Mouse (Mus musculus) midbrain, embryonic 13.5 days (tissue): ENCODE results near the gene Nmi. TPM values are rescaled to one million over a fixed set of nuclear protein-coding genes. Genes with fewer than 3 reads are reported as not detected.

ENCODE experiments used
- ATAC-seq: fragments of 200-750 bp; cut with Nextera tagmentation; 2 replicates; pipeline ENCODE4 v1.8.0; 2017; ENCODE audit warnings: mild to moderate bottlenecking, moderate TSS enrichment, moderate library complexity
- H3K27ac ChIP-seq: fragments of 300-500 bp; sonication (generic); 2 replicates; pipeline ENCODE4 v1.5.1; 2015; ENCODE audit warnings: inconsistent platforms, mild to moderate bottlenecking, moderate library complexity
- H3K27me3 ChIP-seq: fragments of 300-500 bp; sonication (generic); 2 replicates; pipeline ENCODE4 v1.6.1; 2015; ENCODE audit warnings: mild to moderate bottlenecking, inconsistent platforms
- H3K36me3 ChIP-seq: fragments of 300-500 bp; sonication (generic); 2 replicates; pipeline ENCODE4 v1.6.1; 2015; ENCODE audit warnings: mild to moderate bottlenecking, inconsistent platforms
- H3K4me1 ChIP-seq: fragments of 300-500 bp; sonication (generic); replicated peaks from 2 replicates; pipeline ENCODE4 v1.6.1; 2015; ENCODE audit warnings: inconsistent platforms
- H3K4me2 ChIP-seq: fragments of 300-500 bp; sonication (generic); replicated peaks from 2 replicates; pipeline ENCODE4 v1.6.1; 2015; ENCODE audit warnings: moderate library complexity, mild to moderate bottlenecking, inconsistent platforms
- H3K4me3 ChIP-seq: fragments of 300-500 bp; sonication (generic); replicated peaks from 2 replicates; pipeline ENCODE4 v1.5.1; 2015; ENCODE audit warnings: mild to moderate bottlenecking, inconsistent platforms
- H3K9ac ChIP-seq: fragments of 300-500 bp; sonication (generic); replicated peaks from 2 replicates; pipeline ENCODE4 v1.6.1; 2015; ENCODE audit warnings: mild to moderate bottlenecking, inconsistent platforms
- H3K9me3 ChIP-seq: fragments of 300-500 bp; sonication (generic); 2 replicates; pipeline ENCODE4 v1.6.1; 2016; ENCODE audit warnings: mild to moderate bottlenecking, inconsistent platforms
- WGBS: fragments of 180-500 bp; shearing (Covaris S2); methylation state at CpG from one replicate; pipeline ENCODE4 v1.1.7; 2015; 5-methylcytosine and 5-hydroxymethylcytosine counted together
- polyA plus RNA-seq: library from polyadenylated mRNA; unstranded; fragments of >200 nt; fragmentation: Nextera tagmentation; extraction: Ambion mirVana; gene quantifications from 2 replicates; pipeline ENCODE4 v1.2.1, GENCODE M21; 2015

The Nmi gene
- polyA plus RNA-seq, 1 experiment from 2014 or later: 4.6 TPM

- Histone ChIP-seq H3K9me3 (no peaks in the 10 kb centered on the region), H3K9ac (no peak overlapping the region), H3K4me1 (no peaks in the 10 kb centered on the region), H3K4me3 (no peak overlapping the region), H3K4me2 (no peak overlapping the region), H3K27me3 (no peaks in the 10 kb centered on the region), H3K27ac (no peak overlapping the region), H3K36me3 (no peaks in the 10 kb centered on the region)
- ATAC-seq: no peak
- WGBS: 86% methylated on average over 8 of the region's 8 CpGs
Observed at GRCm38 (mm10) chr2:51905637-51906036, 67.7 kb downstream of the Nmi start.

Other genes starting within 250 kb of the Nmi start
- 3.6 and 4.0 TPM in 2 replicates for gene Rbm43, start 38.3 kb downstream of the Nmi start, polyA plus RNA-seq
- gene Tnfaip6, start 64.5 kb upstream of the Nmi start, polyA plus RNA-seq: 6.2 and 6.8 TPM in 2 replicates
- gene Rif1, start 99.3 kb upstream of the Nmi start, polyA plus RNA-seq: 22.3 and 28.7 TPM in 2 replicates